ENCODE assay signal across 8 mouse cellular contexts in genomic region chr15:102239260-102239590, GRCm38 (mm10). TPM values are rescaled to one million over a fixed set of nuclear protein-coding genes. Genes with fewer than 3 reads are reported as not detected.
DNase-seq lines count a peak whose midpoint lies in the region; ATAC-seq lines count a peak whose summit lies in the region.

No protein-coding gene starts in this region.

- ATAC-seq in heart, embryonic 11.5 days (replicated peaks; ENCODE audit: insufficient number of reproducible peaks, low FRiP score, low TSS enrichment): no peak; the same call in 1 of the 2 replicates
- ATAC-seq in forebrain, embryonic 14.5 days: peak; percentile 86
- ATAC-seq in hindbrain, embryonic 12.5 days (ENCODE audit: low FRiP score): peak; percentile 77

- H3K9me3 ChIP-seq in heart, embryonic 11.5 days (replicated peaks; ENCODE audit: control insufficient read depth, low read length): no peaks in the 10 kb centered on the region
- no peaks in the 10 kb centered on the region for H3K9me3 ChIP-seq in forebrain, embryonic 14.5 days (replicated peaks; ENCODE audit: control insufficient read depth, low read length)
- H3K9me3 ChIP-seq in hindbrain, embryonic 12.5 days (replicated peaks): no peaks in the 10 kb centered on the region
- H3K9me3 ChIP-seq in megakaryocyte, embryonic 14.5 days: no peaks in the 10 kb centered on the region

- no peak overlapping the region for H3K9ac ChIP-seq in heart, embryonic 11.5 days (ENCODE audit: low read depth, low read length)
- no peak overlapping the region for H3K9ac ChIP-seq in forebrain, embryonic 14.5 days (ENCODE audit: low read length)
- H3K9ac ChIP-seq in hindbrain, embryonic 12.5 days: no peak overlapping the region

- no peak overlapping the region for H3K27ac ChIP-seq in heart, embryonic 11.5 days (ENCODE audit: low read depth, low read length)
- no peak overlapping the region for H3K27ac ChIP-seq in forebrain, embryonic 14.5 days (ENCODE audit: low read depth, low read length)
- no peak overlapping the region for H3K27ac ChIP-seq in hindbrain, embryonic 12.5 days

- WGBS in heart, embryonic 11.5 days (ENCODE audit: insufficient replicate concordance): 12% methylated on average over 9 of the region's 9 CpGs
- 12% methylated on average over 9 of the region's 9 CpGs for WGBS in forebrain, embryonic 14.5 days
- WGBS in hindbrain, embryonic 12.5 days: 8% methylated on average over 9 of the region's 9 CpGs

- H3K36me3 ChIP-seq in heart, embryonic 11.5 days (ENCODE audit: control insufficient read depth, insufficient read depth, low read length): no peaks in the 10 kb centered on the region
- no peaks in the 10 kb centered on the region for H3K36me3 ChIP-seq in forebrain, embryonic 14.5 days (ENCODE audit: control insufficient read depth, insufficient read depth, low read length)
- H3K36me3 ChIP-seq in hindbrain, embryonic 12.5 days: no peaks in the 10 kb centered on the region
- H3K36me3 ChIP-seq in megakaryocyte, embryonic 14.5 days (replicated peaks; ENCODE audit: low read length): peaks cover 78% of the 10 kb centered on the region

- H3K4me3 ChIP-seq in heart, embryonic 11.5 days (ENCODE audit: low read depth, low read length): no peak overlapping the region
- H3K4me3 ChIP-seq in forebrain, embryonic 14.5 days (ENCODE audit: low read depth, low read length): no peak overlapping the region
- H3K4me3 ChIP-seq in hindbrain, embryonic 12.5 days: no peak overlapping the region
- H3K4me3 ChIP-seq in megakaryocyte, embryonic 14.5 days (replicated peaks): peak overlapping the region; percentile 14

- peaks cover 31% of the 10 kb centered on the region for H3K27me3 ChIP-seq in heart, embryonic 11.5 days (ENCODE audit: control insufficient read depth, insufficient read depth, low read length)
- H3K27me3 ChIP-seq in forebrain, embryonic 14.5 days (replicated peaks; ENCODE audit: control insufficient read depth, insufficient read depth, low read length): peaks cover 17% of the 10 kb centered on the region
- H3K27me3 ChIP-seq in hindbrain, embryonic 12.5 days: peaks cover 44% of the 10 kb centered on the region
- H3K27me3 ChIP-seq in megakaryocyte, embryonic 14.5 days (replicated peaks): no peaks in the 10 kb centered on the region

- peaks cover 25% of the 10 kb centered on the region for H3K4me1 ChIP-seq in heart, embryonic 11.5 days (ENCODE audit: control insufficient read depth, insufficient read depth, low read length)
- peaks cover 3% of the 10 kb centered on the region; the same call in 1 of the 2 replicates for H3K4me1 ChIP-seq in forebrain, embryonic 14.5 days (ENCODE audit: control insufficient read depth, insufficient read depth, low read length)
- peaks cover 19% of the 10 kb centered on the region for H3K4me1 ChIP-seq in hindbrain, embryonic 12.5 days
- H3K4me1 ChIP-seq in megakaryocyte, embryonic 14.5 days: peaks cover 79% of the 10 kb centered on the region

- no peak overlapping the region for H3K4me2 ChIP-seq in heart, embryonic 11.5 days
- no peak overlapping the region for H3K4me2 ChIP-seq in forebrain, embryonic 14.5 days (ENCODE audit: low read length)
- no peak overlapping the region for H3K4me2 ChIP-seq in hindbrain, embryonic 12.5 days (replicated peaks)

- DNase-seq in heart, adult 11 months: peak; percentile 97
- DNase-seq in c-Kit-positive CD71-positive TER-119-positive erythroid progenitor cells, embryonic 14.5 days (ENCODE audit: low spot score): peak; percentile 52
- peak; percentile 82 for DNase-seq in forebrain, embryonic 14.5 days (ENCODE audit: low spot score)
- peak; percentile 64 to 65 for DNase-seq in layer of hippocampus, postnatal 36 days
- peak; percentile 72 to 81 for DNase-seq in right cerebral cortex, adult 2 months (ENCODE audit: low spot score in 2 of 2)

RNA-seq across cellular contexts. Expression of gene Itgb7, which starts 7.5 kb away (rescaled TPM):
- polyA plus RNA-seq in heart, embryonic 11.5 days (2014; fragmentation: Nextera tagmentation; extraction: Ambion mirVana): 0.94 and 1.2 TPM in 2 replicates
- polyA plus RNA-seq in forebrain, embryonic 14.5 days (2014; fragmentation: Nextera tagmentation; extraction: Ambion mirVana): 0.38 and 0.49 TPM in 2 replicates
- 1.1 and 2.2 TPM in 2 replicates for polyA plus RNA-seq in hindbrain, embryonic 12.5 days (2016; fragmentation: Nextera tagmentation; extraction: Ambion mirVana)
- 1 to 10 TPM; 1.8 to 2.2 TPM for total RNA-seq in layer of hippocampus, postnatal 36 days (2021)
- polyA plus RNA-seq in megakaryocyte, embryonic 14.5 days (2012; ENCODE audit: insufficient read depth, low replicate concordance): 1.9 and 19.9 TPM in 2 replicates

RNA-seq across cellular contexts. Expression of gene Rarg, which starts 18.1 kb away (rescaled TPM):
- 11.2 and 13.4 TPM in 2 replicates for polyA plus RNA-seq in heart, embryonic 11.5 days (2014; fragmentation: Nextera tagmentation; extraction: Ambion mirVana)
- polyA plus RNA-seq in forebrain, embryonic 14.5 days (2014; fragmentation: Nextera tagmentation; extraction: Ambion mirVana): 4.0 and 5.3 TPM in 2 replicates
- polyA plus RNA-seq in hindbrain, embryonic 12.5 days (2016; fragmentation: Nextera tagmentation; extraction: Ambion mirVana): 42.2 and 45.6 TPM in 2 replicates
- total RNA-seq in layer of hippocampus, postnatal 36 days (2021): 1 to 10 TPM; 8.3 to 10.0 TPM
- polyA plus RNA-seq in megakaryocyte, embryonic 14.5 days (2012; ENCODE audit: insufficient read depth, low replicate concordance): 68.7 and 69.9 TPM in 2 replicates

RNA-seq across cellular contexts. Expression of gene Gm9918, which starts 31.1 kb away (rescaled TPM):
- 0.07 TPM in 1 of 2 replicates, not detected in the other for polyA plus RNA-seq in heart, embryonic 11.5 days (2014; fragmentation: Nextera tagmentation; extraction: Ambion mirVana)
- not detected in 2 replicates for polyA plus RNA-seq in forebrain, embryonic 14.5 days (2014; fragmentation: Nextera tagmentation; extraction: Ambion mirVana)
- polyA plus RNA-seq in hindbrain, embryonic 12.5 days (2016; fragmentation: Nextera tagmentation; extraction: Ambion mirVana): 0.30 and 0.49 TPM in 2 replicates
- not detected for total RNA-seq in layer of hippocampus, postnatal 36 days (2021)
- not detected in 2 replicates for polyA plus RNA-seq in megakaryocyte, embryonic 14.5 days (2012; ENCODE audit: insufficient read depth, low replicate concordance)

RNA-seq across cellular contexts. Expression of gene Csad, which starts 34.7 kb away (rescaled TPM):
- polyA plus RNA-seq in heart, embryonic 11.5 days (2014; fragmentation: Nextera tagmentation; extraction: Ambion mirVana): 31.3 and 33.4 TPM in 2 replicates
- polyA plus RNA-seq in forebrain, embryonic 14.5 days (2014; fragmentation: Nextera tagmentation; extraction: Ambion mirVana): 23.3 and 25.6 TPM in 2 replicates
- polyA plus RNA-seq in hindbrain, embryonic 12.5 days (2016; fragmentation: Nextera tagmentation; extraction: Ambion mirVana): 49.3 and 53.5 TPM in 2 replicates
- 10 to 100 TPM; 37.1 to 39.5 TPM for total RNA-seq in layer of hippocampus, postnatal 36 days (2021)
- polyA plus RNA-seq in megakaryocyte, embryonic 14.5 days (2012; ENCODE audit: insufficient read depth, low replicate concordance): 13.8 and 14.5 TPM in 2 replicates

RNA-seq across cellular contexts. Expression of gene Zfp740, which starts 36.2 kb away (rescaled TPM):
- polyA plus RNA-seq in heart, embryonic 11.5 days (2014; fragmentation: Nextera tagmentation; extraction: Ambion mirVana): 25.8 and 31.2 TPM in 2 replicates
- polyA plus RNA-seq in forebrain, embryonic 14.5 days (2014; fragmentation: Nextera tagmentation; extraction: Ambion mirVana): 52.1 and 60.4 TPM in 2 replicates
- 111 and 113 TPM in 2 replicates for polyA plus RNA-seq in hindbrain, embryonic 12.5 days (2016; fragmentation: Nextera tagmentation; extraction: Ambion mirVana)
- 10 to 100 TPM; 68.8 to 69.4 TPM for total RNA-seq in layer of hippocampus, postnatal 36 days (2021)
- 2.5 and 3.8 TPM in 2 replicates for polyA plus RNA-seq in megakaryocyte, embryonic 14.5 days (2012; ENCODE audit: insufficient read depth, low replicate concordance)
